Mouse (Mus musculus): Measurements from ENCODE around the gene Dnah2. TPM values are rescaled to one million over a fixed set of nuclear protein-coding genes. Genes with fewer than 3 reads are reported as not detected.

The Dnah2 gene
- polyA plus RNA-seq, 1 experiment from 2014 or later, result 2.7 TPM

DNA sequence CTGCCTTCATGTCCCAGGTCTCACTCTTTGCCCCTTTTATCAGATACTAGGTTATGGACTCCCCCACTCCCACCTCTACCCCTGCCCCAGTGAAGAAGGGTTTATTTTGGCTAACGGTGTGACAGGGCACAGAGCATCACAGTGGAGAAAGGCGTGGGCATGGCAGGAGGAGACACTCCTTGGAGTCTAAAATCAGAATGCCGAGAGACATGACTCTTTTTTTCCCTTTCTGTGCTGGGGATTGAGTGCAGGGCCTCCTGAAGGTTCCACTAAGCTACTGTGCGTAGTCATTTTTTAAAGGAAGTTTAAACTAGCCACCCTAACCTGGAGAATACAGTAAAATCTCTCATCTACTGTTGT, 20.9 kb downstream of the Dnah2 start:
- Histone ChIP-seq H3K36me3 (ENCODE audit: control insufficient read depth, insufficient read depth, low read length) (no peaks in the 10 kb centered on the region), H3K27me3 (replicated peaks; ENCODE audit: control insufficient read depth, insufficient read depth, low read length) (no peaks in the 10 kb centered on the region), H3K9me3 (replicated peaks; ENCODE audit: control insufficient read depth, low read length) (no peaks in the 10 kb centered on the region), H3K4me3 (ENCODE audit: low read depth, low read length) (no peak overlapping the region), H3K4me1 (ENCODE audit: control insufficient read depth, insufficient read depth, low read length) (peaks cover 12% of the 10 kb centered on the region), H3K27ac (ENCODE audit: low read depth, low read length) (peak overlapping the region; percentile 98), H3K4me2 (ENCODE audit: low read length) (peak overlapping the region; percentile 56; the same call in 1 of the 2 replicates), H3K9ac (ENCODE audit: low read length) (peak overlapping the region; percentile 70; the same call in 1 of the 2 replicates)
- DNase-seq (ENCODE audit: low spot score), result no peak
- no peak for ATAC-seq
- WGBS, result 61% methylated on average over 4 of the region's 4 CpGs

DNA sequence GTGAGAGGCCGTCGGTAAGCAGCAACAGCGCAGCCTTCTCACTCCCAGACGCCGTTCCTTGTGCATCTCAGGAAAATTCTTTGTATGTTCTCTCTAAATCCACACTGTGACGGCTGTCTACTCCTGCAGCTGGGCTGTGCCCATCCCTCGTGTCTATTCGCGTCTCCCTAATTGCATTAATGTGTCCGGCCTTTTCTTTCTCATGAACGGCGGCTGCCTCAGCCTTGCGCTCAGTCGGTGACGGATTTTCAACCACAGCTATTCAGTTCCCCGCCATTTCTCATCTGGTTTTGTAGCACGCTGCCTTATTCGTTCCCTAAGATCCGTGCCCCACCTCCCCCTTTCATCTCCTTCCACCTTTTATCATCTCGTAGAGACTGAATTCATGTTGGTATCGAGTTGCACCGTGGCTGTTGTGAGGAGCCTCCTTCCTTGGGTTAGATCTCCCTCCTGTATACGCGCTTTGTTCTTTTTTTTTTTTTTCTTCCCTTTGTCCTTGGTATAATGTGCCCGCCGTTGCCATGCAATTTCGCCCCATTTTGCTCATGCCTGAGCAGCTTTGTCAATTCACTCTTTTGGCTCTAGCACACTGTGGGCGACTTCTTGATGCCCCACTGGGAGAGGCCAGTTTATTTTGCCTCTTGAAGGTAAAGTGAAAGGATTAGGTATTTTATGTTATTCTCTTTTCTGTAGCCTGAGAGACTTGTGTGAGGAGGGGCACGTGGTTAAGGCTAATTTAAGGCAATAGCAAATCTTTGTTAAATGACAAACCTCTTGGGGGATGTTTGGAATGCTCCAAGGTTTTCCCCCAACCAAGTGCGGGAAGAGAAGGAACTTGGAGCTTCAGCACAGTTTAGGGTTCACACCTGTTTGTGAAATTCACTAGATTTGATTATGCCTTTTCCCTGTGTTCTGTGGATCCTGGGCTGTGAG, 21.5 kb downstream of the Dnah2 start:
- DNase-seq (ENCODE audit: low spot score), result peak; percentile 87
- Histone ChIP-seq H3K4me2 (ENCODE audit: low read length) (peak overlapping the region; percentile 56), H3K4me3 (ENCODE audit: low read depth, low read length) (peak overlapping the region; percentile 17), H3K36me3 (ENCODE audit: control insufficient read depth, insufficient read depth, low read length) (no peaks in the 10 kb centered on the region), H3K4me1 (ENCODE audit: control insufficient read depth, insufficient read depth, low read length) (peaks cover 12% of the 10 kb centered on the region), H3K9ac (ENCODE audit: low read length) (peak overlapping the region; percentile 70), H3K27me3 (replicated peaks; ENCODE audit: control insufficient read depth, insufficient read depth, low read length) (no peaks in the 10 kb centered on the region), H3K27ac (ENCODE audit: low read depth, low read length) (peak overlapping the region; percentile 98), H3K9me3 (replicated peaks; ENCODE audit: control insufficient read depth, low read length) (no peaks in the 10 kb centered on the region)
- 1% methylated on average over 30 of the region's 30 CpGs for WGBS
- peak; percentile 80 for ATAC-seq

DNA sequence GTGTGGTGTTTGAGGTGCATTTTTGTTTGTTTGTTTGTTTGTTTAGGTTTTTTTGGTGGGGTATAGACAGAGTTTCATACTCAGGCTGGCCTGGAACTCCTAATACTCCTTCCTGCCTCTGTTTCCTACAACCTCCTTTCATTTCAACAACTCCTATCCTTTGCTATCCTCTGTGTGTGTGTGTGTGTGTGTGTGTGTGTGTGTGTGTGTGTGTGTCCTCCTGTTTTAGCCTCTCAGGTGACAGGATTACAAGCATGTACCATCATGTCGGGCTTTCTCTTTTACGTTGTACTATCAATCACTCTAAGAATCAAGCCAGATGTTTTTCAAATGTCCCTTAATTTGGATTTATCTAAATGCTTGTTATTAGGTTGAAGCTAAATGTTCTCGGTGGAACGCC, 22.3 kb downstream of the Dnah2 start:
- Histone ChIP-seq H3K9ac (ENCODE audit: low read length) (peak overlapping the region; percentile 70), H3K27me3 (replicated peaks; ENCODE audit: control insufficient read depth, insufficient read depth, low read length) (no peaks in the 10 kb centered on the region), H3K27ac (ENCODE audit: low read depth, low read length) (peak overlapping the region; percentile 98), H3K4me3 (ENCODE audit: low read depth, low read length) (peak overlapping the region; percentile 17), H3K4me1 (ENCODE audit: control insufficient read depth, insufficient read depth, low read length) (peaks cover 12% of the 10 kb centered on the region), H3K4me2 (ENCODE audit: low read length) (peak overlapping the region; percentile 56), H3K36me3 (ENCODE audit: control insufficient read depth, insufficient read depth, low read length) (no peaks in the 10 kb centered on the region), H3K9me3 (replicated peaks; ENCODE audit: control insufficient read depth, low read length) (no peaks in the 10 kb centered on the region)
- DNase-seq (ENCODE audit: low spot score), result no peak
- ATAC-seq, result peak; percentile 25; the same call in 1 of the 2 replicates
- WGBS, result 11% methylated on average over 4 of the region's 4 CpGs

DNA sequence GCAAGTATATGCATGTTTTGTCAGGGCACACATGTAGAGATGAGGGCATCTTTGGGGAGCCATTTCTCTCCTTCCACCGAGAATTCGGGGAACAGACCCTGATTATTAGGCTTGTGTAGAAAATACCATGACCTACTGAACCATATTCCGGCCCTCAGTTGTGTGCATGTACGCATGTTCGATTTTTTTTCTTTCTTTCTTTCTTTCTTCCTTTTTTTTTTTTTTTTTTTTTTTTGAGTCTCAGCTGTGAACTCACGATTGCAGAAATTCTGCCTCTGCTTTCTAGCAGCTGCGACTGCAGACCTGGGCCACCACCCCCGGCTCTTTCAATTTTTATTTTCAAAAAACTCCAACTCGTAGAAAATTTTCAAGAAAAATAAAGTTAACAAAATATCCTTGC, 23.2 kb downstream of the Dnah2 start:
- no peaks in the 10 kb centered on the region for H3K36me3 ChIP-seq (ENCODE audit: control insufficient read depth, insufficient read depth, low read length)
- H3K27me3 ChIP-seq (replicated peaks; ENCODE audit: control insufficient read depth, insufficient read depth, low read length), result no peaks in the 10 kb centered on the region
- no peak overlapping the region for H3K4me3 ChIP-seq (ENCODE audit: low read depth, low read length)
- H3K9me3 ChIP-seq (replicated peaks; ENCODE audit: control insufficient read depth, low read length), result no peaks in the 10 kb centered on the region
- H3K4me2 ChIP-seq (ENCODE audit: low read length), result no peak overlapping the region
- 84% methylated on average over 9 of the region's 9 CpGs for WGBS
- H3K9ac ChIP-seq (ENCODE audit: low read length), result no peak overlapping the region
- H3K27ac ChIP-seq (ENCODE audit: low read depth, low read length), result no peak overlapping the region; the same call in 1 of the 2 replicates
- ATAC-seq, result no peak
- no peak for DNase-seq (ENCODE audit: low spot score)
- H3K4me1 ChIP-seq (ENCODE audit: control insufficient read depth, insufficient read depth, low read length), result peaks cover 12% of the 10 kb centered on the region

DNA sequence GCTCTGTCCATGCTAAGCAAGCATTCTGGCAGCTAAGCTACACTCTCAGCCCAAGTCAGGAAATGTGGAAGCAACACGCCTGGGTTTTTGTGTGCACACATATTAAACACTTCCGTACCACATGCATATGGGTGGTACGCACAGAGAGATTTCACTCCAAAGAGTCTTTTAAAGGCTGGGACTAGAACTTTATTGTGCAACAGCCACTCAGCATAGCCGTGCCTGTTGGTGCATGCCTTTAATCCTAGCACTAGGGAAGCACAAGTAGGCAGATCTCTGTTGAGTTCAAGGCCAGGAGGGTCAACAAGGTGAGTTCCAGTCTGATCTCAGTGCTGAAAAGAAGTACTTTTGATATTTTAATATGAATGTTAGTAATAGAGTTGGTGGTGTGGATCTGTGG, 25.3 kb downstream of the Dnah2 start:
- no peak for ATAC-seq

DNA sequence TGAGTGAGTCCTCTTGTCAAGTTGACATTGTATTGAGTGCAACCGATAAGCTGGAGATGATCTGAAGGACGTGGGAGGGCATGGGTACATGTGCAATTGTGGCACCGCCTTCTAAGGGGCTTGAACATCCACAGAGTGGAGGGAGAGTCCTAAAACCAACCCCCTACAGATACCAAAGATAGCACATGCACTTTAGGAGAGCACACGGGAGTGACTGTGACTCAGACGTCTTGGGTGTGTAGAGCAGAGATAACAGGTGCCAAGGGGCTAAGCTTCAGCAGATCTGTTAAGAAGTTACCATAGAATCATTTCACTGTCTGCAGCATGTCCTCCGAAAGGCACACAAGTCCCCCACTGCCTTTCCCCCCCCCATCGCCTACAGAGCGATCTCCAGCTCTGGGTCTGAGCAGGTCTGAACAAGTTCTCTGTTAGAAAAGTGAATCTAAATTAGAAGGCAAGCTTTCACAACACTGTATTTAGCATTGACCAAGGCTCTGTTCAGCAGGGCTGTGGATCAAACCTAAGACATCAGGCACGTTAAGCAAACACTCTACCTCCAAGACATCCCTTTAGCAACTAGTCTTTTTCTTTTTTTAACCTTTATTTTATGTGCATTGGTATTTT, 27.3 kb downstream of the Dnah2 start:
- Histone ChIP-seq H3K9ac (ENCODE audit: low read length) (no peak overlapping the region), H3K4me3 (ENCODE audit: low read depth, low read length) (no peak overlapping the region), H3K4me2 (ENCODE audit: low read length) (no peak overlapping the region), H3K9me3 (replicated peaks; ENCODE audit: control insufficient read depth, low read length) (no peaks in the 10 kb centered on the region), H3K27me3 (replicated peaks; ENCODE audit: control insufficient read depth, insufficient read depth, low read length) (no peaks in the 10 kb centered on the region), H3K4me1 (ENCODE audit: control insufficient read depth, insufficient read depth, low read length) (peaks cover 7% of the 10 kb centered on the region), H3K36me3 (ENCODE audit: control insufficient read depth, insufficient read depth, low read length) (no peaks in the 10 kb centered on the region), H3K27ac (ENCODE audit: low read depth, low read length) (no peak overlapping the region)
- ATAC-seq (no peak), DNase-seq (ENCODE audit: low spot score) (no peak)
- 88% methylated on average over 9 of the region's 9 CpGs for WGBS

More for the DNA sequence above, 25.3 kb downstream of the Dnah2 start:
- Histone ChIP-seq H3K9me3 (replicated peaks; ENCODE audit: control insufficient read depth, low read length) (no peaks in the 10 kb centered on the region), H3K27ac (ENCODE audit: low read depth, low read length) (no peak overlapping the region), H3K4me3 (ENCODE audit: low read depth, low read length) (no peak overlapping the region), H3K4me2 (ENCODE audit: low read length) (no peak overlapping the region), H3K9ac (ENCODE audit: low read length) (no peak overlapping the region), H3K4me1 (ENCODE audit: control insufficient read depth, insufficient read depth, low read length) (peaks cover 12% of the 10 kb centered on the region), H3K36me3 (ENCODE audit: control insufficient read depth, insufficient read depth, low read length) (no peaks in the 10 kb centered on the region), H3K27me3 (replicated peaks; ENCODE audit: control insufficient read depth, insufficient read depth, low read length) (no peaks in the 10 kb centered on the region)
- whole genome bisulfite sequencing, result 90% methylated on average over 4 of the region's 4 CpGs
- DNase-seq (ENCODE audit: low spot score), result no peak

DNA sequence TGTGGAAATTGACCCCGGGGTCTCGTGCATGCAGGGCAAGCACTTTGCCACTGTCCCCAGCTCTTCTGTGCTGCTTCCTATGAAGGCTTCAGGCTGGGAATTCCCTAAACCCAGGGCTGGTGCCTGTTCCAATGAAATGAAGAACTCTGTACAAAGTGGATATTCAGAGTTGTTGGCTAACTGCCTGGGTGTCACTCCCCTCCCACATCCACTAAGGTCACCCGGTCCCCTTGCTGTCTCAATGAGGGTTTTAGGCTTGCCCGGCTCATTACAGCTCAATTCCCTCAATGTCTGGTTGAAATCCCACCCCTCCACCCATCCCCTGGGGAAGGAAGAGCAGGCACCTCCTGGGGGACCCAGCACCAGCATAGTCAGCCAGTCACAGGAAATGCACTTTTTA, 28.9 kb downstream of the Dnah2 start:
- H3K27me3 ChIP-seq (replicated peaks; ENCODE audit: control insufficient read depth, insufficient read depth, low read length), result no peaks in the 10 kb centered on the region
- no peaks in the 10 kb centered on the region for H3K36me3 ChIP-seq (ENCODE audit: control insufficient read depth, insufficient read depth, low read length)
- H3K9me3 ChIP-seq (replicated peaks; ENCODE audit: control insufficient read depth, low read length), result no peaks in the 10 kb centered on the region
- H3K9ac ChIP-seq (ENCODE audit: low read length), result no peak overlapping the region
- no peaks in the 10 kb centered on the region for H3K4me1 ChIP-seq (ENCODE audit: control insufficient read depth, insufficient read depth, low read length)
- H3K4me2 ChIP-seq (ENCODE audit: low read length), result no peak overlapping the region
- H3K27ac ChIP-seq (ENCODE audit: low read depth, low read length), result no peak overlapping the region
- no peak for DNase-seq (ENCODE audit: low spot score)
- H3K4me3 ChIP-seq (ENCODE audit: low read depth, low read length), result no peak overlapping the region
- WGBS, result 80% methylated on average over 4 of the region's 4 CpGs
- ATAC-seq, result no peak

DNA sequence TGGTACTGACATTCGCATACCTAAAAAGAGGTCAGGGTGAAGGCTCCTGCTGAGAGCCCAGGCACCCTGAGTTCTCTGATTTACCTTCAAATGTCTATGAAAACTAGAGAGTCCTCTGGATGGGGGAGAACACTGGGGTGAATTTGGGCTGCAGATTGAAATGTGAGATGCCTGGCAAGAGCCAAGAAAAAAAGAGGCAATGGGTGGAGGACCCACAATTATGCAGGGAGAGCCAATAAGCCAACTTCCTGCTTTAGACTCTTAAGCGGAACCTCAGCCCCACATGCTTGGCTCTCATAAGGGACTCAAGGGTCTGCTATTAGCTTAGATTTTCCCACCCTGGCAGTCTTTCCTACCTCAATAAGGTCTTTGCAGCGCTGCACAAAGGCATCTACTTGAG, 32.2 kb downstream of the Dnah2 start:
- H3K27ac ChIP-seq (ENCODE audit: low read depth, low read length), result no peak overlapping the region
- no peaks in the 10 kb centered on the region for H3K27me3 ChIP-seq (replicated peaks; ENCODE audit: control insufficient read depth, insufficient read depth, low read length)
- DNase-seq (ENCODE audit: low spot score), result no peak
- H3K4me1 ChIP-seq (ENCODE audit: control insufficient read depth, insufficient read depth, low read length), result no peaks in the 10 kb centered on the region
- H3K9ac ChIP-seq (ENCODE audit: low read length), result no peak overlapping the region
- ATAC-seq, result no peak
- H3K4me2 ChIP-seq (ENCODE audit: low read length), result no peak overlapping the region
- no peak overlapping the region for H3K4me3 ChIP-seq (ENCODE audit: low read depth, low read length)
- no peaks in the 10 kb centered on the region for H3K36me3 ChIP-seq (ENCODE audit: control insufficient read depth, insufficient read depth, low read length)
- H3K9me3 ChIP-seq (replicated peaks; ENCODE audit: control insufficient read depth, low read length), result no peaks in the 10 kb centered on the region
- WGBS, result 76% methylated on average over 3 of the region's 3 CpGs

DNA sequence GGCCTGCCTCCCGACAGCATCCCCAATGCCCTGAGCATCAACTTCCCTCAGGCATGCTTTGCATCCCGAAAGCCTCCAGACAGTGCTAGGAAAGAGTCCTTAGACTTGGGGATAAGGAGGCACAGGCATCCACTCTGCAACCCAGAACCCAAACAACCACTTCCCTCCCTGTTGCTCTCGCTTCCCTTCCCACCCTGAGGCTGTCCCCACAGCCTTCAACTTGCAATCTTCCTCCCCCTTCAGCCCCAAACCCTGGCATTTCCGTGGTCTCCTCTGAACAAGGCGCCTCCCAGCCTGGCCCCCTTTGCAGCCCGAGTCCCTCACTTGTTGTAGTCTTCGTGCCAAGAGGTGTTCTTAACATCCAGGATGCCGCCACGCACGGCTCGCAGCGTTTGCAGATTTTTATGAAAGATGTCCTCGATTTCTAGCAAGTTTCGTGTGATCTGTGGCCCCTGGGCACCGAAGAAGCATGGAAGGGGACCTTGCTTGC, 32.7 kb downstream of the Dnah2 start:
- no peak overlapping the region for H3K4me3 ChIP-seq (ENCODE audit: low read depth, low read length)
- WGBS, result 74% methylated on average over 15 of the region's 15 CpGs
- H3K27me3 ChIP-seq (replicated peaks; ENCODE audit: control insufficient read depth, insufficient read depth, low read length), result no peaks in the 10 kb centered on the region
- H3K36me3 ChIP-seq (ENCODE audit: control insufficient read depth, insufficient read depth, low read length), result no peaks in the 10 kb centered on the region
- H3K9me3 ChIP-seq (replicated peaks; ENCODE audit: control insufficient read depth, low read length), result no peaks in the 10 kb centered on the region
- no peak for DNase-seq (ENCODE audit: low spot score)
- no peak overlapping the region for H3K4me2 ChIP-seq (ENCODE audit: low read length)
- H3K9ac ChIP-seq (ENCODE audit: low read length), result no peak overlapping the region
- no peaks in the 10 kb centered on the region for H3K4me1 ChIP-seq (ENCODE audit: control insufficient read depth, insufficient read depth, low read length)
- ATAC-seq, result no peak
- H3K27ac ChIP-seq (ENCODE audit: low read depth, low read length), result no peak overlapping the region
